Mouse (Mus musculus): ENCODE results near the gene Snn.

DNA sequence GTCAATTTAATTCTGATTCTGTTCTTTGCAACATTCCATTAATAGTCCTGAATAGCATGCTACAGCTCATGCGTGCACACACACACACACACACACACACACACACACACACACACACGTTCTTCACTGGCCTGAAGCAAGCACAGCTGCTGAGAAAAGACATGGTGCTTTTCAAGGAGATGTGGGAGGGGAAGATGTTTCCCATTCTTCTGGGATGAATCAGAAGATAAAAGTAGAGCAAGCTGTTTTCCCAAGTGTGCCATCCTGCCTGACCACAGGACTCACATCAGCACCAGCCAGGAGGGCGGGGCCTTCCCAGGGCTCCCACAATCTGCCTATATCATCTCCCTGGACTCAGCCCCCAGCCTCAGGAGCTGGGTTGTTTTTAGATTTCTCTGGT is 35.9 kb upstream of the Snn start:
- TF ChIP-seq CTCF (IDR thresholded peaks at IDR 0.05) (no peak), POLR2A (IDR thresholded peaks at IDR 0.05; ENCODE audit: insufficient read depth, low read depth, low read length) (no peak), EP300 (IDR thresholded peaks at IDR 0.05; ENCODE audit: insufficient read depth, low read depth, low read length) (no peak)
